Mouse (Mus musculus): Measurements from ENCODE around the gene Rarres2. TPM values are rescaled to one million over a fixed set of nuclear protein-coding genes. Genes with fewer than 3 reads are reported as not detected.
"Not testable (repeated sequence)": the region's sequence is repeated elsewhere in the genome, so short reads cannot be mapped to it uniquely, and the experiment has no call there.

Rarres2 gene
- polyA plus RNA-seq, 1 experiment = 13.7 TPM

- H3K27me3 ChIP-seq (ENCODE audit: control insufficient read depth, insufficient read depth, low read length) = no peaks in the 10 kb centered on the region
- TF ChIP-seq POLR2A (IDR thresholded peaks at IDR 0.05; ENCODE audit: borderline replicate concordance, insufficient read depth, low read length) = no peak
- no peak for TF ChIP-seq CTCF (IDR thresholded peaks at IDR 0.05; ENCODE audit: borderline replicate concordance, insufficient read depth, low read depth, low read length)
- H3K4me1 ChIP-seq (ENCODE audit: control insufficient read depth, insufficient read depth, low read length) = peaks cover 11% of the 10 kb centered on the region
- H3K4me3 ChIP-seq (replicated peaks; ENCODE audit: insufficient read depth, low read depth, low read length) = no peak overlapping the region
- H3K27ac ChIP-seq (ENCODE audit: insufficient read depth, low read length) = no peak overlapping the region
- DNase-seq = no peak
- WGBS = 81% methylated on average over 14 of the region's 14 CpGs
These were observed 43.3 kb downstream of the Rarres2 start for GRCm38 (mm10) chr6:48529261-48529660.

- 87% methylated on average over 9 of the region's 9 CpGs for WGBS
- Histone ChIP-seq H3K4me1 (ENCODE audit: control insufficient read depth, insufficient read depth, low read length) (peaks cover 11% of the 10 kb centered on the region), H3K27ac (ENCODE audit: insufficient read depth, low read length) (no peak overlapping the region), H3K27me3 (ENCODE audit: control insufficient read depth, insufficient read depth, low read length) (no peaks in the 10 kb centered on the region), H3K4me3 (replicated peaks; ENCODE audit: insufficient read depth, low read depth, low read length) (no peak overlapping the region)
- TF ChIP-seq POLR2A (IDR thresholded peaks at IDR 0.05; ENCODE audit: borderline replicate concordance, insufficient read depth, low read length) (no peak), CTCF (IDR thresholded peaks at IDR 0.05; ENCODE audit: borderline replicate concordance, insufficient read depth, low read depth, low read length) (no peak)
- no peak for DNase-seq
These were observed 44.7 kb downstream of the Rarres2 start for GRCm38 (mm10) chr6:48527901-48528300.

- not testable (repeated sequence) for H3K4me1 ChIP-seq (ENCODE audit: control insufficient read depth, insufficient read depth, low read length); DNase-seq; H3K27me3 ChIP-seq (ENCODE audit: control insufficient read depth, insufficient read depth, low read length); H3K4me3 ChIP-seq (replicated peaks; ENCODE audit: insufficient read depth, low read depth, low read length); H3K27ac ChIP-seq (ENCODE audit: insufficient read depth, low read length)
- WGBS = 98% methylated on average over 12 of the region's 16 CpGs
These were observed 47.7 kb downstream of the Rarres2 start for GRCm38 (mm10) chr6:48524882-48525281.

Other genes with a start within 250 kb of the Rarres2 start
- 50.6 and 55.3 TPM in 2 replicates for gene Krba1, start 177.2 kb downstream of the Rarres2 start, polyA plus RNA-seq (2012; rRNA removed)
- gene Zfp467, start 127.0 kb downstream of the Rarres2 start, polyA plus RNA-seq (2012; rRNA removed) = 80.4 and 93.2 TPM in 2 replicates
- 3.7 and 5.0 TPM in 2 replicates for gene Sspo, start 124.6 kb downstream of the Rarres2 start, polyA plus RNA-seq (2012; rRNA removed)
- 459 and 460 TPM in 2 replicates for gene Atp6v0e2, start 35.2 kb downstream of the Rarres2 start, polyA plus RNA-seq (2012; rRNA removed)
- 30.0 and 33.1 TPM in 2 replicates for gene Lrrc61, start 18.0 kb downstream of the Rarres2 start, polyA plus RNA-seq (2012; rRNA removed)
- gene Gm45021, start 16.8 kb upstream of the Rarres2 start, polyA plus RNA-seq (2012; rRNA removed) = not detected in 2 replicates
- 98.5 and 109 TPM in 2 replicates for gene Repin1, start 21.1 kb upstream of the Rarres2 start, polyA plus RNA-seq (2012; rRNA removed)
- not detected in 2 replicates for gene Gm44965, start 21.2 kb upstream of the Rarres2 start, polyA plus RNA-seq (2012; rRNA removed)
- gene Zfp775, start 29.3 kb upstream of the Rarres2 start, polyA plus RNA-seq (2012; rRNA removed) = 7.4 and 7.6 TPM in 2 replicates
- gene AI854703, start 54.0 kb upstream of the Rarres2 start, polyA plus RNA-seq (2012; rRNA removed) = 34.3 and 35.2 TPM in 2 replicates
- 1.3 TPM in 2 replicates for gene Gimap8, start 74.4 kb upstream of the Rarres2 start, polyA plus RNA-seq (2012; rRNA removed)
- gene Gimap9, start 103.3 kb upstream of the Rarres2 start, polyA plus RNA-seq (2012; rRNA removed) = 0.86 and 0.98 TPM in 2 replicates
- 0.54 and 0.74 TPM in 2 replicates for gene Gimap4, start 111.8 kb upstream of the Rarres2 start, polyA plus RNA-seq (2012; rRNA removed)
- gene Gimap6, start 135.4 kb upstream of the Rarres2 start, polyA plus RNA-seq (2012; rRNA removed) = 4.1 and 4.6 TPM in 2 replicates
- gene Gm28053, start 145.8 kb upstream of the Rarres2 start, polyA plus RNA-seq (2012; rRNA removed) = 0.93 TPM in 1 of 2 replicates, not detected in the other
- not detected in 2 replicates for gene Gimap7, start 145.8 kb upstream of the Rarres2 start, polyA plus RNA-seq (2012; rRNA removed)
- 1.8 and 2.3 TPM in 2 replicates for gene Gimap1, start 166.3 kb upstream of the Rarres2 start, polyA plus RNA-seq (2012; rRNA removed)
- gene Gimap5, start 173.4 kb upstream of the Rarres2 start, polyA plus RNA-seq (2012; rRNA removed) = 0.57 and 0.82 TPM in 2 replicates
- gene Gimap3, start 198.1 kb upstream of the Rarres2 start, polyA plus RNA-seq (2012; rRNA removed) = 0.29 and 0.36 TPM in 2 replicates

Data from cerebellum, adult 2 months (tissue).